Mouse (Mus musculus) left cerebral cortex, adult 11 months (tissue): Measurements from ENCODE around the gene Kif18b.
A peak's percentile ranks its signal among the peaks of the same experiment; 100 is the strongest.

ENCODE experiments used
- DNase-seq: peaks from one replicate; pipeline ENCODE4 v3.0.0; 2022; ENCODE audit warnings: low spot score

The Kif18b gene

GRCm38 (mm10) chr11:102924557-102925350, at the start of gene Kif18b:
Gene Kif18b, minus strand, starts transcription at chr11:102925124.
- DNase-seq, result peak; percentile 87

GRCm38 (mm10) chr11:102972326-102972725, 47.4 kb upstream of the Kif18b start:
- DNase-seq, result no peak

- no peak for DNase-seq
Observed at GRCm38 (mm10) chr11:102971604-102972003, 46.7 kb upstream of the Kif18b start.

- no peak for DNase-seq
Observed at GRCm38 (mm10) chr11:102964547-102965091, 39.7 kb upstream of the Kif18b start.

- DNase-seq, result no peak
Observed at GRCm38 (mm10) chr11:102963855-102964546, 39.1 kb upstream of the Kif18b start.

- DNase-seq, result no peak
Observed at GRCm38 (mm10) chr11:102963246-102963854, 38.4 kb upstream of the Kif18b start.

GRCm38 (mm10) chr11:102962861-102963245, 37.9 kb upstream of the Kif18b start:
- no peak for DNase-seq

- no peak for DNase-seq
Observed at GRCm38 (mm10) chr11:102961082-102961481, 36.2 kb upstream of the Kif18b start.

- DNase-seq, result no peak
Observed at GRCm38 (mm10) chr11:102958870-102959269, 33.9 kb upstream of the Kif18b start.

- DNase-seq, result no peak
Observed at GRCm38 (mm10) chr11:102958431-102958830, 33.5 kb upstream of the Kif18b start.

- DNase-seq, result no peak
Observed at GRCm38 (mm10) chr11:102957692-102958091, 32.8 kb upstream of the Kif18b start.

GRCm38 (mm10) chr11:102956962-102957614, 32.2 kb upstream of the Kif18b start:
- DNase-seq, result no peak

- no peak for DNase-seq
Observed at GRCm38 (mm10) chr11:102952922-102953321, 28.0 kb upstream of the Kif18b start.

- no peak for DNase-seq
Observed at GRCm38 (mm10) chr11:102948043-102948961, 23.4 kb upstream of the Kif18b start.

GRCm38 (mm10) chr11:102946992-102947343, 22.0 kb upstream of the Kif18b start:
- DNase-seq, result no peak

GRCm38 (mm10) chr11:102946265-102946991, 21.5 kb upstream of the Kif18b start, which contains the start of gene C1ql1:
Gene C1ql1, minus strand, starts transcription at chr11:102946688.
- peak; percentile 35 for DNase-seq

GRCm38 (mm10) chr11:102945306-102946264, 20.7 kb upstream of the Kif18b start:
- no peak for DNase-seq

GRCm38 (mm10) chr11:102941236-102941635, 16.3 kb upstream of the Kif18b start:
- no peak for DNase-seq

- DNase-seq, result no peak
Observed at GRCm38 (mm10) chr11:102939024-102939675, 14.2 kb upstream of the Kif18b start.
